Mouse (Mus musculus) heart, postnatal 14 days (tissue): ENCODE results near the gene Tm4sf5. TPM values are rescaled to one million over a fixed set of nuclear protein-coding genes. Genes with fewer than 3 reads are reported as not detected.

Experiments used
- DNase-seq, 2 experiments: peaks; one replicate each; pipeline ENCODE4 v3.0.0; 2021 to 2022
- intact Hi-C: fragments of 180-260 bp; cut with DNase I; formaldehyde crosslinking; loops from one replicate; pipeline ENCODE4 v1.15.1; 2025
- total RNA-seq, 2 experiments: library from RNA; stranded (reverse); gene quantifications; 2 replicates each; pipeline ENCODE4 v1.2.3; 2021

Tm4sf5 gene
- total RNA-seq, 2 experiments from 2014 or later, result 1.2 to 1.3 TPM

DNA sequence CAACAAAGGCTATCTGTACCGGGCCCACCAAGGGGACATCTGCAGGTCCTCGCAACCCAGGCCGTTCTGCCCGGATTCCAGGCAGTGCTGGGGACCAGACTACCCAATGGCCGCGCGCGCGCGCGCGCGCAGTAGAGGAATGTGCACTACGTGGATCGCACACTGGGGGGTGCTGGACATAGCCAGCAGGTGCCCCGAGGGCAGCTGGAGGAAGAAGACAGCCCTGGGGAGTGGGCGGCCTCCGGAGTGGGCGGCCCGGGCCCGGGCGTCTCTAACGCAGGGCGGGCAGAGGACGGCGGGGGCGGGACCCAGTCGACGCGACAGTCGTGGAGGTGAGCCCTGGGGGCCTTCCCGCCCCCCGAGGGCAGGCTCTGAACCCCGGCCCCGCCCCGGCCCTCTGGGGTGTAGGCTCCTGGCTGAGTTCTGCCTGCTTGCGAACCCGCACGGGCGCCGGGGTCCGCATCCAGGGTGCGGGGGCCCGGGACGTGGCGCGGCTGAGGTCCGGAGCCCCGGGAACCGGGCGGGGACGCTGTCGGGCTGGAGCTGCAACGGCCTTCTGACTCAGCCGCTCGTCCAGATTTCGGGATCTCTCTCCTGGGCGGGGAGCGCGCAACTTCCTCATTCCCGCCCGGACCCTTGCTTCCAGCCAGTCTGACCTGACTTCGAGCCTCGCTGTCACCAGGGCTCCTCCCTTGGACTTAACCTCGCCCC lies 35.0 kb downstream of the Tm4sf5 start, which contains the start of gene Pld2:
TSS of gene Pld2 (plus strand) at position 188 of the 711 bp plus-strand sequence.
- peak; percentile 90 for DNase-seq
- intact Hi-C loops, result no loop called here

DNA sequence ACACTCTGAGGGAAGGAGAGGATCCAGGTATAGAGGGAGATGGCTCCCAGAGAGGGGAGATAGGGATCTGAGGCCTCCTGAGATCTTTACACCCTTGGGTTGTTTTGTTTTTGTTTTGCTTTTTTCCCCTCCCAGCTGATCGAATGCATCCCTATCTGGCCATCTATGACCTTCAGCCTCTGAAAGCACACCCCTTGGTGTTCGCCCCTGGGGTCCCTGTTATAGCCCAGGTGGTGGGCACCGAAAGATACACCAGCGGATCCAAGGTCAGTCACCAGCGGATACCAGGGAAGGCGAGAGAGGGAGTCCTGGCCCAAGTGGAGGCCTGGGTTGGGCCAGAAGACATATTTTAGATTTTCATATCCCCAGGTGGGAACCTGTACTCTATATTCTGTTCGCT lies 35.9 kb downstream of the Tm4sf5 start:
- DNase-seq, result no peak
- intact Hi-C loops, result no loop called here

DNA sequence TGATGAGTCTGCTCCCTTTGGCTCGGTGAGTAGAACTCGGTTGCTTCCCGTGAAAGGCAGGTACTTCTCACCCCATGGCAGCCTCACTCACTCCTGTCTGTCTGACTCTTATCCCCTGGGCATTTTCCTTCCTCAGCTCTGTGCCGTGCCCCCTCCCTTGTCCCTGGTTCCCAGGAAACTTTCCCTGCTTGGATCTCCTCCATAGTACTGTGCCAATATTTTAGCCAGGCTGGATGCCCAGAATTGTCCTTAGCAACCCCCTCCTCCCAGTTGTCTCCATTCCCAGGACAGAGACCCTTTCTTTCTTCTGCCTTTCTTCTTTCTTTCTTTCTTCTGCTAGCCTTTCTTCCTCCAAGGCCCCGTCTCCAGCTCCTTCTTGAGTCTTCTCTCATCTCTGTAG lies 36.4 kb downstream of the Tm4sf5 start:
- intact Hi-C loops, result no loop called here
- DNase-seq, result no peak

DNA sequence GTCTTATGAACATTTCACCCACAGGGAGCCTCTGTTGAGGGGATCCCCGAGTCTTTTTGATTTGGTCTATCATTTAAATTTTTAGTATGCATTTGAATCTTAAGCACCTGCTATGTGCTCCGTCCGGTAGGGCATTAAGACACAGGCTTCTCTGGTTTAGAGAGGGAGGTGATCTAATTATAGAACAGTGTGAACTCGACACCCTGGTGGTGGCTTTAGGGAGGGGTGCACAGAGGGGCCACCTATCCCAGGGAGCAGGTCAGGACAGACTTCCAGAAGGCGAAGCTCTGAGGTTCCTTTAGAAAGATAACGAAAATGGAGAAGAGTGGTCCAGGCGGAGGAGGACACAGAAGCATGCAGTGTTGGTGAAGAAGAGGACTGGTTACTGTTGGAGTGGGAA lies 39.5 kb downstream of the Tm4sf5 start:
- intact Hi-C loops, result no loop called here

DNA sequence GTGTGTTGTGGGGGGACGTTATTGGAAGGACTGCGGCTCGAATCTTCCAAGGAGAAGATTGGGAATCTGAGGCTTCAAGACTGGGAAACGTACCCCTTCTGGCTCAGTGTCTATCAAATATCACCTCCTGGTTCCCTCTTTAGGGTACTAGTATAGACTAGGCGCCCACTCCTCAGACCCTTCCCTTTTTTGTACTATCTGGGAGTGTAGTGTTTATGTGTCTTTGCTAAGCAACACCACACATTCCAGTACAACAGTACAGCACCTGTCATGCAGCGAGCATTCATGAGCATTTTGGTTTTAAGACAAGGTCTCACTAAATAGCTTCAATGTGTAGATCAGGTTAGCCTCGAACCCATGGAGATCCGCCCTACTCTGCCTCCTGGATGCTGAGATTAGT lies 46.5 kb downstream of the Tm4sf5 start:
- intact Hi-C loops, result no loop called here
- DNase-seq, result no peak

More for the DNA sequence above, 39.5 kb downstream of the Tm4sf5 start:
- no peak for DNase-seq

DNA sequence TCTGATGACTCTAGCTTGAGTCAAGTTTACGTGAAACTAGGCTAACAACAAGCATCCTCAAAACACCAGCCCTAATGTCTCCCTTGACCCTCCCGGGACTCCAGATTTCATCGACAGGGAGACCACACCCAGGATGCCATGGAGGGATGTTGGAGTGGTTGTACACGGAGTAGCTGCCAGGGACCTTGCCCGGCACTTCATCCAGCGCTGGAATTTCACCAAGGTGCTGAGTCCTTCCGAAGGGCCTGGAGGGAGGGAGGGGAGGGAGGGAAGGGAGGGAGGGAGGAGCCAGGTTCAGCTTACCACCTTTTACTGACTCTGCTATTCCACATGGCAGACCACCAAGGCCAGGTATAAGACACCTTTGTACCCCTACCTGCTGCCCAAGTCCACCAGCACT lies 48.9 kb downstream of the Tm4sf5 start:
- no peak for DNase-seq
- intact Hi-C loops, result no loop called here

DNA sequence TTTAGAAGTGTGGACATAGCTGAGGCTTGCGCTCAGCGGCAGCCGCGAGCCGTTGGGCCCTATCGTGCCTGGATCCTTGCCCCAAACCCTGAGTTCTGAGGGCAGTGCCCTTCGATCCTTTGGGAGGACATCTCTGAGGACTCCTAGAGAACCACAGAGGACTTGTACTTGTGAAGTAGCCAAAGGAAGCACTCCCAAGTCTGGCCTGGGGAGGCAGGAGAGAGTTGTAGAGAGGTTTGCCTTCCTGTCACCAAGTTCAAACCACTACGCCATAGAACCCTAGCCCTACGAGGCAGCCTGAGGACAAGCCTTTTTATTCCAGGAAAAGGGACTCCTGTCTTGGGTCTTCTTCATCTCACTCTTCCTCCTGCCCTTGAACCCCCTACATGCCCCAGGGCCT lies 52.5 kb downstream of the Tm4sf5 start:
- intact Hi-C loops, result no loop called here
- no peak for DNase-seq

Other genes starting within 250 kb of the Tm4sf5 start
- 1 to 10 TPM; 2.7 to 3.1 TPM for gene Alox12, start 249.9 kb upstream of the Tm4sf5 start, total RNA-seq
- under 1 TPM; 0.14 to 0.44 TPM for gene Alox12e, start 182.6 kb upstream of the Tm4sf5 start, total RNA-seq
- gene Alox15, start 153.2 kb upstream of the Tm4sf5 start, total RNA-seq, result 1 to 10 TPM; 5.2 to 8.1 TPM
- gene Pelp1, start 95.2 kb upstream of the Tm4sf5 start, total RNA-seq, result 10 to 100 TPM; 19.8 to 22.9 TPM
- gene Arrb2, start 72.6 kb upstream of the Tm4sf5 start, total RNA-seq, result 10 to 100 TPM; 13.8 to 17.0 TPM
- 1 to 10 TPM; 7.3 to 8.5 TPM for gene Med11, start 53.3 kb upstream of the Tm4sf5 start, total RNA-seq
- 1 to 10 TPM; 2.9 to 4.7 TPM for gene Zmynd15, start 45.8 kb upstream of the Tm4sf5 start, total RNA-seq
- 1 to 10 TPM; 7.3 to 9.5 TPM for gene Cxcl16, start 45.3 kb upstream of the Tm4sf5 start, total RNA-seq
- gene Vmo1, start 9.4 kb downstream of the Tm4sf5 start, total RNA-seq, result under 1 TPM in 1 of 2 experiments, not detected in 1; 0.45 TPM
- not detected for gene Gltpd2, start 14.0 kb downstream of the Tm4sf5 start, total RNA-seq
- 100 to 1,000 TPM; 231 to 238 TPM for gene Psmb6, start 20.1 kb downstream of the Tm4sf5 start, total RNA-seq
- not detected for gene Gm40193, start 27.7 kb downstream of the Tm4sf5 start, total RNA-seq
- 1 to 10 TPM; 7.7 to 8.4 TPM for gene Pld2, start 34.8 kb downstream of the Tm4sf5 start, total RNA-seq
- gene Mink1, start 57.6 kb downstream of the Tm4sf5 start, total RNA-seq, result 10 to 100 TPM; 42.2 to 44.1 TPM
- gene 4930544D05Rik, start 110.6 kb downstream of the Tm4sf5 start, total RNA-seq, result not detected
- gene Chrne, start 114.0 kb downstream of the Tm4sf5 start, total RNA-seq, result not detected
- under 1 TPM; 0.17 to 0.22 TPM for gene Gp1ba, start 133.9 kb downstream of the Tm4sf5 start, total RNA-seq
- gene Rnf167, start 142.0 kb downstream of the Tm4sf5 start, total RNA-seq, result 10 to 100 TPM; 52.0 to 54.4 TPM
- gene Slc25a11, start 142.2 kb downstream of the Tm4sf5 start, total RNA-seq, result 100 to 1,000 TPM; 438 to 444 TPM
- gene Pfn1, start 149.4 kb downstream of the Tm4sf5 start, total RNA-seq, result 100 to 1,000 TPM; 326 to 379 TPM
- gene Eno3, start 152.0 kb downstream of the Tm4sf5 start, total RNA-seq, result 1,000 to 10,000 TPM; 1,878 to 1,971 TPM
- gene Spag7, start 164.2 kb downstream of the Tm4sf5 start, total RNA-seq, result 10 to 100 TPM; 83.4 to 84.4 TPM
- gene Camta2, start 182.9 kb downstream of the Tm4sf5 start, total RNA-seq, result 10 to 100 TPM; 38.3 to 40.0 TPM
- gene Inca1, start 194.9 kb downstream of the Tm4sf5 start, total RNA-seq, result 1 to 10 TPM; 3.0 to 4.7 TPM
- gene Kif1c, start 195.3 kb downstream of the Tm4sf5 start, total RNA-seq, result 100 to 1,000 TPM; 322 to 323 TPM